Mouse (Mus musculus) urinary bladder, postnatal 14 days (tissue): ENCODE results near the gene Mn1.

Experiments used
- DNase-seq: peaks from one replicate; pipeline ENCODE4 v3.0.0; 2021; ENCODE audit warnings: low spot score

Mn1 gene

DNA sequence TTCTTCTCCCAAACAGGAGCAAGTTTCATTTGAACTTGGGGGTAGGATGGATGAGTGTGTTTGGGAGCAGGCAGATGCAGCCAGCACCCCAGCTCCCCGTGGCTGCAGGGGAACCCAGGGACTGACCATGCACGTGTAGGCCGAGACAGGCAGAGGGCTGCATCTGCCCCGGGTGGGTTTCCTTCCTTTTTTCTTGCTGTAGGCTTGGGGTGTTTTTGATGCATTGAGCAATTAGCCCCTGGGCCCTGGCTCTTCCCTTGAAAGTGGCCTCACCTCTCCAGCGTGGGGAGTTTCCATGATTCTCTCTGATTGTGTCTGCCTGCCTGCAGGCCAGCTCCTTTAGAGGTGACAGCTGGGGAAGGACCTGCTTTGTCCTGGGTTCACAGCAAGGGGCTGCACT, 15.7 kb downstream of the Mn1 start:
- DNase-seq, result no peak

DNA sequence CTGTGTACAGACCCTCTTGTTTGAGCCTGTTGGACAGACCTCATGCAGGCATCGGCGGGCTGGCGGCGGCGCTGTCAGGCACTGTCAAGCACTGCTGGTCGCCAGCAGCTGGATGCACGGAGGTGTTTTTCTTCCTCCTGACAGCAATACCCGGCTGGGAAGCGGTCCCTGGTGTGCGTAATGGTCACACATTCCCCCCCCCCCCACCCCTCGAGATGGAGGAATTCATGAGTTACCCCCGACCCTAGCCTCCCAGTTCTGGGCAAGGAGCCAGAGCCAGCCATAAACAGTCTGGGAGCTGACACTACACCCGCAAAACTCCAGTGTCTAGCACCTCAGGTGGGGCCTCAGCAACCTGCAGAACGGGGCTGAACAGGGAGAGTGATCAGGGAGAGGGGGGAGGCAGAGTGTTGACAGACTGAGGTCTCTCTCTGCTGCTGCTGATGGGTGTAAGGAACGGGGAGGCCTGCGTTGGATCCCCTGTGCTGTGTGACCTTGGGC, 17.2 kb downstream of the Mn1 start:
- no peak for DNase-seq

DNA sequence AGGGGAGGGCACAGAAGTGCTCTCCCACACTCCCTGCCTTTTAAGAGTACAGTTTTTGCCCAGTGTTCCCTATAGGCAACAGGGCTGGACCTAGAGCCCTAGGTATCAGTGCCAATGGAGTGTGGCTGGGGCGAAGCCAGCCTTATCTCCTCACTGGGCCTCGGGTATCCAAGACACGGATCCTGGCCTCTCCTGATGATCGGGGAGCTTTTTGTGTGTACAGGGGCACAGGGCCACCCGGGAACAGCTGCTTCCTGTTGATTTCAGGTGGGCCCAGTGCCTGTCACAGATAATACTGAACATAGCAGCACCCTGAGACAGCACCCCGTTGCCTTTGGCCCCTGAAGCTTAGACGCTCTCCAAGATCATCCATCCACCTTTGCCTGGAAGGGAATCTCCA, 19.1 kb downstream of the Mn1 start:
- no peak for DNase-seq

DNA sequence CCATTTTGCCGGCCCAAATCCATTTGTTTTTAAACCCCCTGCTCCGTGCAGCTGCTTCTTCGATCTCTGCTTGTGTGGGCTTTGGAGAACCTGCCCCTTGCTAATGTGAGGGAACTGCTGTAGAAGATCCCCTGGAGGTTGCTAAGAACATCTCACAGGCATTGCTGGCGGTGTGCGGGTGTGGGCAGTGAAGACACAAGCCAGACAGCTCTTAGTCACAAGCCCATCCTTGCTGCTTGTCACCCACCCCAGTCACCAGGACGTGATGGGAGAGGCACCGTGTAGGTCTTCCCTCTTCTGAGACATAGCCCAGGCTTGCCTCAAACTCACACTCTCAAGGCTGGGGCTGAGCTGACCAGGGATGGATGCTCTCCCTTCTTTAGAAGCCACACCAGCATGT, 20.0 kb downstream of the Mn1 start:
- no peak for DNase-seq

DNA sequence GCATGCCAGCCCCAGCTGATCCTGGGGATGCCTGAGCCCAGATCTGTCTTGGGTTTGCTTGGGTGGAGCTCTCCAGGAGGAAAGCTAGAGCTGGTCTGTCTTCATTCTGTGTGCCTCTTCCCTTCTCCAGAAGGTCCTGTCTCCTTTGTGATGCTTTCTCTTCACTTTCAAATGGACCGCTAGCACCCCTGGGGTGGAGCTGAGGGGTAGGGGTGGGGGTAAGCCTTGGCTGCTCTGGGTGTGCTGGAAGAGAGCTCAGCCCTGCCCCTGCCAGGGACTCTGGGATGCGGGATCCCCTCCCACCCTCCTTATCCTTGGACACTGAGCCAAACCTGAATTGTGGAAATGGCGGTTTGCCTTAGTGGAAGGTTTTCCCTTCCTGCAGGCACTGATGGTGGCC, 21.2 kb downstream of the Mn1 start:
- no peak for DNase-seq

DNA sequence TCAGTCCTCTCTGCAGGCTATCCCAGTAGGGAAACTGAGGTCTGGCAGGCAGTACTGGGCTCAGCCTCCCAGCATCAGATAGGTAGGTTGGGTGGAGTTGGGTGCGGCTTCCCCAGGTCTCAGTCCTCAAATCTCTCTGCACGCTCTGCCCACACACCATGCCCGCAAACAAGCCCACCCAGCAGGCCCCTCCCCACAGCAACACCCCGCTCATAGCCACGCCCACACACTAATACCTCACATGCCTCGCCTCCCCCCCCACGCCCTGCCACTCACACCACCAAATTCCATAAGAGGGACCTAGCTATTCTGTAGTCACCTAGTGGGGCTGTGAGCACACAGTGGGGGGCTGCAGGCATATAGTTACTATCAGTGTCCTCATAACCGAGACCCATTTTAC, 21.7 kb downstream of the Mn1 start:
- no peak for DNase-seq

DNA sequence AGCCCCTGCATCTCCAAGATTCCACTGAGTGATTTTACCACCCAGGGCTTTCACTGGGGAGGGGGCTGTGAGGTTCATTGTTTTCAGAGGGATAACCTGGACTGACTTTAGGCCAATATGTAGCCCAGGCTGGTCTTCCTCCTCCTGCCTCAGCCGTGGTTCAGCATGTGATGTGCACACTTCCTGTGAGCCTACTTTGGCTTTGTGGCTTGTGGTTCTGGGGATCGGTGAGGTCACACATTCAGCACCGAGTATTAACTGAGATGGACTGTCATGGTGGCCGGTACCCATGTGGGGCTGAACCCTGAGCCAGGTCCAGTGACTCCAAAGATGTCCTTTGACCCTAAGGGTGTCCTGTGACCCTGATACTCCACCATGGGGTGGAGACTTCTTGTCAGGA, 23.1 kb downstream of the Mn1 start:
- no peak for DNase-seq

DNA sequence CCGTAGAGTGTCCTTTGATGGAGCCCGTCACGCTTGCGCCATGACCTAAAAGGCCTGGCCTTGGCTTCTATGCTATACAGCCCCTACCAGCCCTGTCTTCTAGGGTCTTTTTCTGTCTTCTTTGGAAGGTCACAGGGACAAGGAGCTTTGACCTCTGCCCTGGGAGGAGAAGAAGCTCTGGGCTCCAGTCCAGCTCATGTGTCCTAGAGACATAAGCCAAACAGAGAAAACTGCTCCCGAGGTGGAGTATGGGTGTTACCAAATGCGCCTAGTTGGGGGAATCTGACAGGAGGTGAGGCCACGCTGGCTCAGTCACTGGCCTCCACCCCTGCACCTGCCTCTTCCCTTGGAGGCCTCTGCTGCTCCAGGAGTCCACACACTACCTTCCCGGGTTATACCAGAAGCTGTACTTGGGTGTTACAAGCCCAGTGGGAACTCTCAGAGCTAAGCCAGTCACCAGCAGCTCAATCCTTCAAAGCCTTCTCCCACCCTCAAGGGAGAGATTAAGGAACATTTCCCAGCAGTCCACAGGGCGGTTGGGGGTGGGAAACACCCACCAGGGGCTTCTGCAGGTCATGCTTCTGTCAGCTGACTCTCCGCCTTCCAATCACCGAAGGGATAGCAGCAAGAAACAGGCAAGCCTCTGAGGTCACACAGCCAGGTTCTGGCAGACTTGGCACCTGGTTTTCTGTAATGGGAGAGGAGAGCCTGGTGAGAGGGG, 25.1 kb downstream of the Mn1 start:
- no peak for DNase-seq

DNA sequence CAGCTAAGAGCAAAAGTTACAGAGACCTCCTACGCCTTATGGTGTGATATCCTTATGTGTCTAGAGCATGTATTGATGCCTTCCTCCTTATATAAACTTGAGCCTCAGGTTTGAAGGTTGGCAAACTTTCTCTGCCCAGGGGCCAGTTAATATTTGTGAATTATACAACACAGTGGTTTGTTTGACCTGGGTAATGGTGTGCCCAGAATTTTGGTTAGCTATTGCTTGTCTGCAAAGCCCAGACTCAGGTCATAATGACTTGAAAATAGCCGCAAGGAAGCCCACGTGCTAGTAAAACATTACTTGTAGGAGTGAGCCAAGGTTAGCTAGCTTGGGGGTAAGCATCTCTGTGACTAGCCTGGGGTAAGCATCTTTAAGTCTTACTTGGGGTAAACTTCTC, 26.5 kb downstream of the Mn1 start:
- DNase-seq, result no peak

DNA sequence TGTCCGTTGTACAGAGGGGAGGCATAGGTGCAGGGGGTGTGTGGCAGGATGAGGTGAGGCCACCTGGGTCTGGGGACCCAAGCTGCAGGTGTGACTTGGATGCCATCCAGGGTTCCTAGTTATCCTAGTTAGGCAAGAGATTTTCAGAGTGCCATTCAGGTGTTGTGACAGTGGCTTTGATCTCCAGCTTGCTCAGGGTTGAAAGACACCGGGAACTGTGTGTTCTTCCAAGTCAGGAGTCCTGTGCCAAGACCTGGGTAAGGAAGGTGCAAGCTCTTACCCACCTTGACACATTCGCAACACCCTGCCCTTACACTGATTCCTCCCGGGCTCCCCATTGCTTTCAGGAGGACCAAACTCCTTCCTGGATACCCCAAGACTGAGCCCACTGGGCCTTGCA, 27.2 kb downstream of the Mn1 start:
- DNase-seq, result no peak

DNA sequence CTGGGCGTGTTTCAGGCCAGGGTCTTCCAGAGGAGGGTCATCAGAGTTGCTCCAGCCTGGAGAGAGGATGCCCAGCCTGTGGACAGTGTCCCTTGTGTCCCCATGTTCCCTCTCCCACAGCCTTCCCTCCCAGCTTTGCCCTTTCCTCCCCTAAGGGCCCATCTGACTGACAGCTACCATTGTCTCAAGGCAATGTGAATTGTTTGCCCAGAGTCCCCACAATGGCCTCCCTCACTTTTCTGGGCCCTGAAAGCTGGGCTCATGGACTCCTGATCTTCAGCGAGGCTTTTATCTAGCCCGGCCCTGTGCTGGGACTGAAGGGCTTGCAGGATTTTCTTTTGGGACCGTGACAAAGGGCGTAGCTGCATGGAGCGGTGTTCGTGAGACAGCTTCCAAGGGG, 29.5 kb downstream of the Mn1 start:
- DNase-seq, result no peak

DNA sequence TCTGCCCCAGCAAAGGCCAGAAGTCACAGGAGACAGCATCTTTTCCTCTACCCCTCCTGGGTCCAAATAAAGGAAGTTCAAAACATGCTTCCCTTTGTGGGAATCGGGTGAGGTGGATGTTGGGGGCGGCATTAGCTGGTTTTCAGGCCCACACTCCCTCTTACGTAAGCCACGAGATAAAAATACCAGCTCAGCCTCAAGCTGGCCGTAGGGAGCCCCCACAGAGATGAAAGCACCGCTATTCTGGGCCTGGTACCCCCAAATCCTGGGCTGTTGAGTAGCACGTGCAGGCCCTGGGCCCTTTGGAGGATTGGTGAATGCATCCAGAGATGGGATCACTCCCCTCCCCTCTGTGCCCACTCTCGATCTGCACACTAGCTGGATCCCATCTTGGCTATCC, 32.5 kb downstream of the Mn1 start:
- DNase-seq, result no peak

DNA sequence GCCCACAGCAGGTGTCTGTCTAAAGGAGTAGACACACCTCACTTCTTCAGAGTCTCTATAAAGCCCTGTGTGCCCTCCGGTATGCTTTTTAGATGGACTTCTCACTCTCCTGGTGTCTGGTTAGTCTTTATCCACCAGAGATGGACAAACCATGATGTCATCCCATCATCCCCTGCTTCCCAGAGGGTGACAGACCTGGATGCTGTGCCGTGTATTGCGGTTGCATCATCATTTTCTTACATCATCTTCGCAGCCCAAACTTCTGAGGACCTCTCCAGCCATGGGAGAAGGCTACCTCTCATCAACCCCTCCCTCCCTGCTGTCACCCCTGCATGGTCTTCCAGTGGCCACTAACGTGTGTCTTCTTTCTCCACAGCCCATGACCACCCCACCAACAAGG, 37.1 kb downstream of the Mn1 start:
- DNase-seq, result no peak

DNA sequence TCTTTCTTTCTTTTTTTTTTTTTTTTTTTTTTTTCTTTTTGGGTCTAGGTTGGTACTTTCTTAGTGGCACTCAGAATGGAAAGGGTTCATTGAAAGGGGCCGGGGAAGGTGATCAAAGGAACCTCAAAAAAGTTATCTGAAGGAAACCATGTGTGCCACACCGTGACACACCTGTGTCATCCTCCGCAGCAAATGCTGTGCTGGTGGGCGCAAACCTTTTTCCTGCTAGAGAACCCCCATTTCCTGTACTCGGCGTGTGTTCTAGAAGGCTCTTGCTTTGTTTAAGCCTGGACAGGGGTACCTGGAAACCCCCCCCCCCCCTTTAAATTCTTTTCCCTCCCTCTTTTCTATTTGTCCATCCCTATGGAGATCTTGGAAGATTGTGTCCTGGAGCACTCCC, 37.7 kb downstream of the Mn1 start:
- no peak for DNase-seq

DNA sequence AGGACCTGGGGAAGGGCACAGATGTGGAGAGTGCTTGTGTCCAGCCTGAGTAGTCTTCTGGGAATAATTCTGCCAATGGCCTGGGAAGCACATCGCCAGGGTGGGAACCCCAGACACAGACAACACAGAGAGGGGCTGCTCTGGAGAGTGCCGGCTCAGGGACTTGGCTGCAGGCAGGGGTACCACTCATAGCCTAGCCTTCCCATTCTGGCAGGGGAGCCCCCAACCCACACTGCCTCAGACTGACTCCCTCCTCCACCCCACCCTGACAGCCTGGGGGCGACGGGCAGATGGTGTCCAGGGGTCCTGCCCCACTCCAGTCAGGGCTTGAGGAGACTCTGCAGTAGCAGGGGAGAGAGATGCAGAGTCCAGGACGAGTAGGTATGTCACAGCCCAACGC, 41.5 kb downstream of the Mn1 start:
- DNase-seq, result no peak

DNA sequence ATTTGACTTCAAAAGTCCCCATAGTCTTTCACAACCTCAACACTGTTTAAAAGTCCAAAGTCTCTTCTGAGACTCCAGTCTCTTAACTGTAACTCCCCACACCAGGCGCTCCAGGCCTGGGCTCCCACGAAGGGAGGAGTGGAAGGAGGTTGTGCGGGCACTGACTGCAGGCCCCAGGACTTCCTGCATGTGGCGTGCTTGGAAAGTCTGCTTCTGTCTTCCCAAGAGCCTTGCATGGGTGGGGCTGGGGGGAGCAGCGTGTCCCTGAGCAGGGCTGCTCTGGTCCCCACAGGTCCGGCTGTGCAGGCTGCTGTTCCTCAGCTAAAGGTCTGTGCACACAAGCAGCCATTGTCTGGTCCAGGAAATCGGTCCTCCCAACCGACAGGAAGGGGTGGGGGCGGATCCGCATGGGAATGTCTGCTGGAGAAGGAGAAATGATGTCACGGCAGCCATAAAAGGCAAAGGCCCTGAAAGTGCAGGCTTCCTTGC, 48.7 kb downstream of the Mn1 start:
- DNase-seq, result no peak

DNA sequence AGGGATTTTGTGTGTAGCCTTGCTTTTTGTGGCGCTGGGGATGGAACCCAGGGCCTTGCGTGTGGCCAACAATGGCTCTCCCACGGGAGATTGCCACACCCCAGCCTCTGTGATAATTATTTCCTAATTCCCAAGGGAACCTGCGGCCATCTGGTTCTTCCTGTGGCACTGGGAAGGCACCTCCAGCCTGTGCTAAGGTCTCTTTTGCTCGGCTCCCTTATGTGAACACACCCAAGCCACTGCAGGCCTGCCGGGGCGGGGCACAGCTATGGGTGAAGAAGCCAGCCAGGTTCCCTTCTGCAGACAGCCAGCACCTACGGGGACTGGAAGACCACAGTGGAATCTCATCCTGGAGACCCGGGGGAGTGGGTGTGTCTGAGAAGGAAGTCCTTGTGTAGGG, 49.3 kb downstream of the Mn1 start:
- DNase-seq, result no peak

DNA sequence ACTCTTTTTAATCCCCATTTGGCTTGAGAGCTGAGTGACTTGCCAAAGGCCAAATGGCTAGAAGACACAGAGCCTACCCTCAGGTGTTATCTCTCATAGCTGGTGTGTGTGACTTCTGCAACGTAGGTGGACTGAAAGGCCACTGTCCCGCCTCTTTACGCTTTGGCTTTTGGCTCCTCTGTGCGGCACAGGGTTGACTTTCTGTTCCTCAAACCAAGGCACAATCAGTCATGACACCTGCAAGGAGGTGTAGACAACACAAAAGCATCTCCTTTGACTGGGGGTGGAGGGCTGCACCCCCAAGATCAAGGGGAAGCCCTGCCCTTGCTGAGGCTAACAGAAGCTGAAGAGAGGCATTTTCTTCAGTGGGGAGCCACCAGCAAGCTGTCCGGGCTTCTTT, 50.5 kb downstream of the Mn1 start:
- no peak for DNase-seq

DNA sequence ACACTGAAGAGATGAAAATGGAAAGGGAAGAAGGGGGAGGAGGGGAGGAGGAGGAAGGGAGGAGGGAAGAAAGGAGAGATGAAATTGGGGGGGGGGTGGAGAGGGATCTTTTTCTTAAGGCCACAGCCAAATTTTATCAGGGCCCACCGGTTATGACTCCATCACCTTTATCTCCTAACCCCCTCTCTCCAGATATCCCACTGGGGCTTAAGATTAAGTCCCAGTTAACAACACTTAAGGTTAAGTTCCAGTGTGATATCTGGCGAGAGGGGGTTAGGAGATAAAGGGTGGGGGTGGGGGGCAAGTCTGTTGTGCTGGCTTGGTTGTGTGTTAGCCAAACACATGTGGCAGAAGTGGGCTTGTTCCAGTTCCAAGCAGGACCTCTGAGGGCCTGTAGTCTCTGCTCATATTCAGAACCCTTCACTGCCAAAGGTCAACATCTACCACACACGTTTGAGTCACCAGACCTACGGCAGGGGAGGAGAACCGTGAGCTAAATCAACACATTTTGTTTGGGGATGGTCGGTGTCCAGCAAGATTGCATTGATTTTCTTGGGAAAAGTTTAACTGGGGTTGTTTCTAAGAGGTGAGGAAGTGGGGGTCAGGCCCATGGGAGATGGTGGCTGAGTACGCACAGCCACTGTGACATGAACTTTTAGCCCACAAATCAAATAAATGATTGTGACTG, 52.2 kb downstream of the Mn1 start:
- DNase-seq, result no peak

DNA sequence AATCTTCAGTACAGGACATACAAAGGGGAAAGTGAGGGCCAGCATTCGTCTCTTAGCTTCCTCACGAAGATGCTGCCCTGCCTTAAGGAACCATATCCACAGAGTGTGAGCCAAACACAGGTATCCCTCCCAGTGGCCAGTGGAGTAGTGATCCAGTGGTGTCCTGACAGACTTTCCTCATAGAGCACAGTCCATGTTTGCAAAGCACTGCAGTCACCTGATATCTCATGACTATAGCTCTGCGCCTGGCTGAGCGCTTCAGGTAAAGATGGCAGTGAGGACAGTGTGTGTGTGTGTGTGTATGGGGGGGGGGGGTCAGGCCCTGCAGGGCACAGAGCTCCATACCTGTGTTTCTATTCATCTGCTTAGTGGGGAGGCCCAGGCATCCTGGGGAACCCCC, 53.7 kb downstream of the Mn1 start:
- no peak for DNase-seq

DNA sequence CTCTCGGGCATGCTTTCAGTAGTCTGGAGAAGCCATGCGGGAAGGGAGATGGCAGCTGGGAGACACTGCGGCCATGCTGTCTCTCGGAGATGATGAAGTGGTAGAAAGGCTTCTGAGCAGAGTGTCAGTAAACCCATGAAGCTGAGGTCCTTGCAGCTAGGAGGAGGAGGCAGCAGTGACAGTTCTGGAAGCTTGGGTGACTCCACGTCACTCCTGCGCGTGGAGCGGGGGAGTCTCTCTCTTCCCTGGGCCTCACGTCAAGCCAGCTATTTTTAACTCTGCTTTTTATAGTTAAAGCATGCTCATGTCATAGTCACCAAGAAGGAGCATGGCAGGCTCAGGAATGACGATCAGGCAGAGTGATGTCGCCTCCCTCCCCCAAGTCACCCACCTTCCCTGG, 56.3 kb downstream of the Mn1 start:
- DNase-seq, result no peak

DNA sequence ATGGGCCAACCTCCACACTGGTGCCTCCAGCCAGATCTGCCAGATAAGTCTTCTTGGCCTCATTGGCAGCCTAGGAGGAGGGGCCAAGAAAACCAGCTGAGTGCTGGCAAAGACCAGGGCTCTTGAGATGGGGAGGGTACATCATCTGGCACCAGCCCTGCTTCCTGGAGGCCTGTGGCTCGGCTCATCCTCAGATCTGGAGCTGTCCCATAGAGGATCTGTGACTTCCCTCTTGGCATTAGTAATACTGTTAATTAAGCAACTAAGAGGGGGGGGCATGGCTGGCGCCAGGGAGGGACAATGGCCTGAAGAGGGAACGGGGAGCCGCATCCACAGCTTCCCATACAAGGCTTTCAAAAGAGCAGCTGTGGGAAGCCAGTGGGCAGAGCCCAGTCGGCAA, 58.6 kb downstream of the Mn1 start:
- no peak for DNase-seq

DNA sequence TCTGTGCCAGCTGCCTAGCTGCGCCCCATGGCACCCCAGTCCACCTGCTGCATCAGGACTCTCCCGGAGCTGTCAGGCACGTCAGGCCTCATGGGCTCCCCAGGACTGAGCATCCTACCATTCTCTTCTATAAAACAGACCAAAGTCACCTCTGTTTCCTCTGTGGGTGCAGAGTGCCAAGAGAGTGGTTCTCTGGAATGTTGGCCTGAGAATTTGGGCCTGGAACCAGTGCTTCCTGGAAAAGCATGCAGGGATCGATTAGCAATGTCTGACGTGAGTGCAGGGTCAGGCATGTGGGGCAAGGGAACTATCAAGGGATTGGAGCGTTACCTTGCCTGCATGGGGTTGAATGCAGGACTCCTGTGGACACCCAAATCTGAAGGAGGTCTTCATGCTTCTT, 59.0 kb downstream of the Mn1 start:
- no peak for DNase-seq

DNA sequence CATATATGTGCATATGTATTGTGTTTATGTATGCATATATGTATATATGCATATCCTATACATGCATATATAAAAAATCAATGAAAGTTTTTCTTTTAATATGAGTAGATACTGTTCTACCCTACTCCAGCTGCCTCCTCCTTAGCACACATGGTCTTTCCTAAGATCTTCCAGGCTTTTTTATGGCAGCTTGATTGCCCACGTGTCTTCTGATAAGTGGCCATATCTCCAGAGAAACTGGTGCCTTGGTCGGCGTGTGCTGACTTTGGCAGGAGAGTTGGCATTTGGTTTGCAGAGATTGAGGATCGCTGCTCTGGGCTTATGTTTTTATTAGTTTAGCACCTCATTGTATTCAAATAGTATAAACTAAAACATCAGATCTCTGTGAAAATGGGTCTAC, 68.7 kb downstream of the Mn1 start:
- no peak for DNase-seq
